ENCODE assay signal across 17 mouse cellular contexts in the genomic region with DNA sequence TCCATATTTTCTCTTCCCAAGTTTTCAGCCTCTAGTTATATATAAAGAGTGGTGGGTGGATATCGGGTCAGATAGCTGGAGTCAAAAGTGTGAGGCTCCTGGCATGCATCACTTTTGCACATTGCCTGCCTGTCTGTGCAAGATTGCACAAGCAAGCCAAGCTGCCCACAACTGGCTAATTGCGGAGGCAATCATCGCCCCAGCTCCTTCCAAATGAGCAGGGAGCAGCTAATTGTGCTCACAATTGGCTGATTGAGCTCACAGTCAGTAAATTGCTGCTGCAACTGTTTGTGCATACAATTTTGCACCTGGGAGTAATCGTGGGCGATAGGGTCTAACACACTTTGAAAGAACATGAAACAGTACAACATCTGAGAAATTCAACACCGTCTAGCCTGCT.
DNase-seq lines count a peak whose midpoint lies in the region; ATAC-seq and TF ChIP-seq lines count a peak whose summit lies in the region.
"Had no signal": no experiment of that assay in that cellular context is flagged by ENCODE, and none has a peak within 500 bp of the region (broad histone marks: within the 10 kb centered on the region; RNA-seq: fewer than 3 reads in every experiment).

No protein-coding gene starts in this region.

- peak; percentile 67 for ATAC-seq in frontal cortex, adult (ENCODE audit: low TSS enrichment)
- ATAC-seq: hindbrain, embryonic 16.5 days; Patski had no signal

- intact Hi-C loops in gastrocnemius, adult 2 months (cut with DNase I): no loop called here

- H3K4me3 ChIP-seq in gastrocnemius, adult 2 months: no peak overlapping the region
- H3K4me3 ChIP-seq: heart, embryonic 10.5 days; layer of hippocampus, adult 2 months; myocyte had no signal

- TF ChIP-seq CTCF in gastrocnemius, adult 2 months (IDR thresholded peaks at IDR 0.05): no peak

- no peak overlapping the region for H3K27ac ChIP-seq in gastrocnemius, adult 2 months
- H3K27ac ChIP-seq: heart, embryonic 10.5 days; layer of hippocampus, adult 2 months had no signal

- no peak for DNase-seq in frontal cortex, postnatal 10 days (ENCODE audit: low spot score in 2 of 2)
- DNase-seq in right cerebral cortex, adult 18-20 months: peak; percentile 11
- no peak for DNase-seq in right cerebral cortex, postnatal 14 days
- DNase-seq in layer of hippocampus, adult 8-10 months (ENCODE audit: low spot score in 2 of 2): peak; percentile 4 to 17
- DNase-seq in right cerebral cortex, postnatal 4 days: peak; percentile 3
- no peak for DNase-seq in gastrocnemius, adult 2 months
- no peak for DNase-seq in thymus, postnatal 14 days
- DNase-seq: cerebellum, adult 18-20 months; gastrocnemius, postnatal 25 days; kidney, adult 18-20 months; lung, postnatal 14 days had no signal

Comparison
In these comparisons a context has a peak if more than half of its experiments do, and no peak if none do; other contexts are left out.
1. DNase-seq: peak in right cerebral cortex, adult 18-20 months (single experiment), layer of hippocampus, adult 8-10 months (2 of 2) and right cerebral cortex, postnatal 4 days (single experiment); none in frontal cortex, postnatal 10 days (0 of 2), right cerebral cortex, postnatal 14 days (single experiment), gastrocnemius, adult 2 months (single experiment) and thymus, postnatal 14 days (single experiment).